Comparison of ENCODE assay signal across 8 mouse cellular contexts in genomic region chr3:157567566-157568132, GRCm38 (mm10). TPM values are rescaled to one million over a fixed set of nuclear protein-coding genes. Genes with fewer than 3 reads are reported as not detected.
DNase-seq lines count a peak whose midpoint lies in the region; ATAC-seq and TF ChIP-seq lines count a peak whose summit lies in the region.

No protein-coding gene starts in this region.

- no peak overlapping the region for H3K27ac ChIP-seq in forebrain, embryonic 16.5 days (ENCODE audit: low read length)
- H3K27ac ChIP-seq in neural tube, embryonic 12.5 days = no peak overlapping the region

- peaks cover 13% of the 10 kb centered on the region for H3K4me1 ChIP-seq in forebrain, embryonic 16.5 days (replicated peaks; ENCODE audit: control insufficient read depth, insufficient read depth, low read length)
- peaks cover 12% of the 10 kb centered on the region for H3K4me1 ChIP-seq in neural tube, embryonic 12.5 days

- H3K9me3 ChIP-seq in forebrain, embryonic 16.5 days (ENCODE audit: control insufficient read depth, low read length) = no peaks in the 10 kb centered on the region
- no peaks in the 10 kb centered on the region for H3K9me3 ChIP-seq in neural tube, embryonic 12.5 days

- H3K4me2 ChIP-seq in forebrain, embryonic 16.5 days (ENCODE audit: low read length) = peak overlapping the region; percentile 88
- peak overlapping the region; percentile 76 for H3K4me2 ChIP-seq in neural tube, embryonic 12.5 days (replicated peaks)

- no peaks in the 10 kb centered on the region for H3K36me3 ChIP-seq in forebrain, embryonic 16.5 days (ENCODE audit: control insufficient read depth, insufficient read depth)
- H3K36me3 ChIP-seq in neural tube, embryonic 12.5 days = no peaks in the 10 kb centered on the region

- no peak for TF ChIP-seq CTCF in brain, embryonic 14.5 days (IDR thresholded peaks at IDR 0.05; ENCODE audit: borderline replicate concordance, extremely low read depth, insufficient read depth, insufficient read length)

- WGBS in forebrain, embryonic 16.5 days = 2% methylated on average over 34 of the region's 34 CpGs
- WGBS in neural tube, embryonic 12.5 days = 2% methylated on average over 34 of the region's 34 CpGs

- peak overlapping the region; percentile 50 for H3K9ac ChIP-seq in forebrain, embryonic 16.5 days (replicated peaks; ENCODE audit: low read depth, low read length)
- H3K9ac ChIP-seq in neural tube, embryonic 12.5 days = peak overlapping the region; percentile 21; the same call in 1 of the 2 replicates

- peaks cover 28% of the 10 kb centered on the region for H3K27me3 ChIP-seq in forebrain, embryonic 16.5 days (replicated peaks; ENCODE audit: control insufficient read depth, insufficient read depth, low read length)
- H3K27me3 ChIP-seq in neural tube, embryonic 12.5 days (replicated peaks) = peaks cover 40% of the 10 kb centered on the region

- intact Hi-C loops in left cerebral cortex, postnatal 36 days (cut with DNase I) = loop anchor here (1.0 to 10.0 kb wide), 4 partner anchors 150 to 1977 kb away; no protein-coding TSS in a partner anchor

- TF ChIP-seq POLR2A in brain, embryonic 14.5 days (IDR thresholded peaks at IDR 0.05; ENCODE audit: borderline replicate concordance, extremely low read depth, insufficient read depth, insufficient read length, poor library complexity, severe bottlenecking) = no peak

- peak; percentile 9; the same call in 1 of the 2 replicates for ATAC-seq in forebrain, embryonic 16.5 days
- no peak; the same call in 1 of the 2 replicates for ATAC-seq in neural tube, embryonic 12.5 days (ENCODE audit: low FRiP score, low read depth)

- peak overlapping the region; percentile 56 for H3K4me3 ChIP-seq in forebrain, embryonic 16.5 days (replicated peaks; ENCODE audit: low read length)
- H3K4me3 ChIP-seq in neural tube, embryonic 12.5 days = peak overlapping the region; percentile 42

- peak; percentile 10 to 16 for DNase-seq in left cerebral cortex, postnatal 36 days (ENCODE audit: low spot score in 2 of 2)
- no peak for DNase-seq in left cerebral cortex, adult 9 months (ENCODE audit: low spot score in 2 of 2)
- DNase-seq in brain, embryonic 14.5 days (ENCODE audit: low read depth) = peak; percentile 15
- DNase-seq in kidney, postnatal 36 days = peak; percentile 10 to 31
- DNase-seq in layer of hippocampus, adult 9-10 months (ENCODE audit: low spot score) = no peak
- DNase-seq in spleen, adult 18-20 months = no peak

RNA-seq across cellular contexts. Expression of gene Ptger3, which starts 1.0 kb away (rescaled TPM):
- 1 to 10 TPM; 3.3 to 5.2 TPM for total RNA-seq in left cerebral cortex, postnatal 36 days (2021)
- polyA plus RNA-seq in brain, embryonic 14.5 days (2012; rRNA removed) = 0.85 and 1.7 TPM in 2 replicates
- polyA plus RNA-seq in forebrain, embryonic 16.5 days (2015; fragmentation: Nextera tagmentation; extraction: Ambion mirVana) = 3.8 and 4.3 TPM in 2 replicates
- 2.8 and 2.9 TPM in 2 replicates for polyA plus RNA-seq in neural tube, embryonic 12.5 days (2016; fragmentation: Nextera tagmentation; extraction: Ambion mirVana)

RNA-seq across cellular contexts. Expression of gene Zranb2, which starts 33.7 kb away (rescaled TPM):
- 100 to 1,000 TPM; 126 to 157 TPM for total RNA-seq in left cerebral cortex, postnatal 36 days (2021)
- 99.9 and 121 TPM in 2 replicates for polyA plus RNA-seq in brain, embryonic 14.5 days (2012; rRNA removed)
- polyA plus RNA-seq in forebrain, embryonic 16.5 days (2015; fragmentation: Nextera tagmentation; extraction: Ambion mirVana) = 115 and 121 TPM in 2 replicates
- 120 and 129 TPM in 2 replicates for polyA plus RNA-seq in neural tube, embryonic 12.5 days (2016; fragmentation: Nextera tagmentation; extraction: Ambion mirVana)

Comparison
In these comparisons a context has a peak if more than half of its experiments do, and no peak if none do; other contexts are left out.
1. DNase-seq: peak in left cerebral cortex, postnatal 36 days (2 of 2), brain, embryonic 14.5 days (single experiment) and kidney, postnatal 36 days (2 of 2); none in left cerebral cortex, adult 9 months (0 of 2), layer of hippocampus, adult 9-10 months (single experiment) and spleen, adult 18-20 months (0 of 2).